Mouse (Mus musculus) adrenal gland, adult 2 months (tissue): ENCODE measurements around the gene Gm5134. TPM values are rescaled to one million over a fixed set of nuclear protein-coding genes. Genes with fewer than 3 reads are reported as not detected.

Source experiments
- DNase-seq: peaks from one replicate; pipeline ENCODE4 v3.0.0; 2021
- microRNA-seq, 2 experiments: library from miRNA; unstranded; fragments of <30 nt; microRNA quantifications; one replicate each; pipeline ENCODE4 v1.2.0; 2021
- polyA plus RNA-seq: library from polyadenylated mRNA; depleted of rRNA; stranded (reverse); fragments of >200 nt; gene quantifications from 2 replicates; pipeline ENCODE4 v1.2.3, GENCODE M21; 2012; rRNA removed
- total RNA-seq, 2 experiments: library from RNA; stranded (reverse); gene quantifications; 2 replicates each; pipeline ENCODE4 v1.2.3; 2021

The Gm5134 gene
- total and polyA plus RNA-seq, 3 experiments: 0.03 TPM; not detected in 2

GRCm38 (mm10) chr10:76033119-76033455 is 78.8 kb downstream of the Gm5134 start:
- DNase-seq: no peak

- DNase-seq: no peak
Measured at GRCm38 (mm10) chr10:76034001-76034600, 79.8 kb downstream of the Gm5134 start.

- no peak for DNase-seq
Measured at GRCm38 (mm10) chr10:76035277-76035676, 81.0 kb downstream of the Gm5134 start.

GRCm38 (mm10) chr10:76036962-76037361 is 82.6 kb downstream of the Gm5134 start:
- no peak for DNase-seq

- DNase-seq: no peak
Measured at GRCm38 (mm10) chr10:76045343-76045742, 91.0 kb downstream of the Gm5134 start.

GRCm38 (mm10) chr10:76046754-76047153 is 92.4 kb downstream of the Gm5134 start:
- no peak for DNase-seq

GRCm38 (mm10) chr10:76047182-76047869 is 93.0 kb downstream of the Gm5134 start:
- no peak for DNase-seq

- DNase-seq: no peak
Measured at GRCm38 (mm10) chr10:76048967-76049366, 94.7 kb downstream of the Gm5134 start.

- DNase-seq: no peak
Measured at GRCm38 (mm10) chr10:76051860-76052259, 97.5 kb downstream of the Gm5134 start.

Small RNAs within 50 kb of the gene (microRNA-seq; reads per million reads assigned to microRNA genes)
- gene Mir6409: 0 reads per million in 2 experiments

Other genes starting within 250 kb of the Gm5134 start
- 10 to 100 TPM; 24.2 to 31.9 TPM for gene Cabin1, start 190.2 kb upstream of the Gm5134 start, total RNA-seq
- 38.4 and 42.6 TPM in 2 replicates for gene Cabin1, start 190.2 kb upstream of the Gm5134 start, polyA plus RNA-seq
- 100 to 1,000 TPM; 177 to 205 TPM for gene Ddt, start 181.1 kb upstream of the Gm5134 start, total RNA-seq
- gene Ddt, start 181.1 kb upstream of the Gm5134 start, polyA plus RNA-seq: 240 and 255 TPM in 2 replicates
- not detected for gene Gm20441, start 173.6 kb upstream of the Gm5134 start, total RNA-seq
- gene Gm20441, start 173.6 kb upstream of the Gm5134 start, polyA plus RNA-seq: not detected in 2 replicates
- 10 to 100 TPM; 16.9 to 28.9 TPM for gene Gstt3, start 173.1 kb upstream of the Gm5134 start, total RNA-seq
- gene Gstt3, start 173.1 kb upstream of the Gm5134 start, polyA plus RNA-seq: 14.6 and 17.2 TPM in 2 replicates
- 10 to 100 TPM; 52.0 to 64.8 TPM for gene Gstt1, start 155.9 kb upstream of the Gm5134 start, total RNA-seq
- gene Gstt1, start 155.9 kb upstream of the Gm5134 start, polyA plus RNA-seq: 50.9 and 61.2 TPM in 2 replicates
- not detected for gene Gstt4, start 132.0 kb upstream of the Gm5134 start, total RNA-seq
- not detected in 2 replicates for gene Gstt4, start 132.0 kb upstream of the Gm5134 start, polyA plus RNA-seq
- 10 to 100 TPM; 32.9 to 36.6 TPM for gene Gstt2, start 117.1 kb upstream of the Gm5134 start, total RNA-seq
- 136 and 153 TPM in 2 replicates for gene Gstt2, start 117.1 kb upstream of the Gm5134 start, polyA plus RNA-seq
- 100 to 1,000 TPM; 268 to 376 TPM for gene Mif, start 94.3 kb upstream of the Gm5134 start, total RNA-seq
- gene Mif, start 94.3 kb upstream of the Gm5134 start, polyA plus RNA-seq: 1,719 and 1,732 TPM in 2 replicates
- gene Derl3, start 61.1 kb upstream of the Gm5134 start, total RNA-seq: 1 to 10 TPM; 2.1 to 3.9 TPM
- gene Derl3, start 61.1 kb upstream of the Gm5134 start, polyA plus RNA-seq: 5.4 and 6.0 TPM in 2 replicates
- gene Smarcb1, start 32.9 kb upstream of the Gm5134 start, total RNA-seq: 10 to 100 TPM; 77.6 to 87.4 TPM
- 103 and 115 TPM in 2 replicates for gene Smarcb1, start 32.9 kb upstream of the Gm5134 start, polyA plus RNA-seq
- 1,000 to 10,000 TPM; 1,273 to 1,367 TPM for gene Chchd10, start 21.4 kb upstream of the Gm5134 start, total RNA-seq
- gene Chchd10, start 21.4 kb upstream of the Gm5134 start, polyA plus RNA-seq: 4,822 and 7,346 TPM in 2 replicates
- 10 to 100 TPM in 1 of 2 experiments, 1 to 10 TPM in 1; 5.1 to 14.8 TPM for gene Mmp11, start 18.0 kb upstream of the Gm5134 start, total RNA-seq
- gene Mmp11, start 18.0 kb upstream of the Gm5134 start, polyA plus RNA-seq: 26.7 and 48.0 TPM in 2 replicates
- gene Gm867, start 13.8 kb upstream of the Gm5134 start, total RNA-seq: 1 to 10 TPM; 2.2 to 4.0 TPM
- 0.93 and 1.9 TPM in 2 replicates for gene Gm867, start 13.8 kb upstream of the Gm5134 start, polyA plus RNA-seq
- not detected for gene Vpreb3, start 11.5 kb upstream of the Gm5134 start, total RNA-seq
- 1.1 and 2.0 TPM in 2 replicates for gene Vpreb3, start 11.5 kb upstream of the Gm5134 start, polyA plus RNA-seq
- 1 to 10 TPM; 5.8 to 9.9 TPM for gene Zfp280b, start 78.1 kb downstream of the Gm5134 start, total RNA-seq
- 3.5 and 3.8 TPM in 2 replicates for gene Zfp280b, start 78.1 kb downstream of the Gm5134 start, polyA plus RNA-seq
- gene Slc5a4b, start 156.4 kb downstream of the Gm5134 start, total RNA-seq: not detected
- not detected in 2 replicates for gene Slc5a4b, start 156.4 kb downstream of the Gm5134 start, polyA plus RNA-seq
- gene Slc5a4a, start 192.9 kb downstream of the Gm5134 start, total RNA-seq: not detected
- not detected in 2 replicates for gene Slc5a4a, start 192.9 kb downstream of the Gm5134 start, polyA plus RNA-seq